Mouse (Mus musculus): ENCODE data around the gene Samsn1.

GRCm38 (mm10) chr16:75878885-75879284 lies 143.2 kb downstream of the Samsn1 start:
- TF ChIP-seq CTCF (IDR thresholded peaks at IDR 0.05; ENCODE audit: low read depth): no peak
- no peak for TF ChIP-seq EP300 (IDR thresholded peaks at IDR 0.05; ENCODE audit: low read depth)

Measured in heart, postnatal 0 days (tissue).